Mouse (Mus musculus): ENCODE measurements around the gene Lrfn3. TPM values are rescaled to one million over a fixed set of nuclear protein-coding genes. Genes with fewer than 3 reads are reported as not detected.
A peak's percentile ranks its signal among the peaks of the same experiment; 100 is the strongest.

Lrfn3 gene
- polyA plus RNA-seq, 1 experiment, result 21.3 TPM

DNA sequence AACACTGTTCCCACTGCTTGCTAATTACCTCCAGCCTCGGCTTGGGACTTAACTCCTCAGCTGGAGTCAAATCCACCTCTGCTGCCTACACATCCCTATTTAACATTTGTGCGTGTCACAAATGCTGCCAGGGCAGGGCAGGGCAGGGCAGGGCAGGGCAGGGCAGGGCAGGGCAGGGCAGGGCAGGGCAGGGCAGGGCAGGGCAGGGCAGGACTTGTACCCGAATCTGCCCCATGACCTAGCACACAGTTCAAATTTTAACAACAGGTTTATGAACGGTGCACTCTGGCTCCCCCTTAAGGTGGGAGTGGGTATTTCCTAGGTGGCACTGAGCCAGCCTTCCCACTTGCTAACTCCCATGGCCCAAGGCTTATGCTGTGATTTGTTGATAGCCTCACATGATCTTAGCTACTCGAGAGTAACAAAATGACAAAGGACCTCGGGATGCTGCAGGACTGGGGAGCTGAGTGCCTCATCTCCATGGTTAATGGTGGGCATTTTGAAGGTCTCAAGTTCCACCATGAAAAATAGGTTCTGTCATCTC, 9.2 kb downstream of the Lrfn3 start:
- peak; percentile 81 for TF ChIP-seq CTCF (IDR thresholded peaks at IDR 0.05; ENCODE audit: extremely low read depth, insufficient read depth, low read length)
- TF ChIP-seq POLR2A (IDR thresholded peaks at IDR 0.05; ENCODE audit: extremely low read depth, insufficient read depth, low read length), result no peak
- Histone ChIP-seq H3K4me3 (ENCODE audit: insufficient read depth, low read length) (no peak overlapping the region), H3K4me1 (ENCODE audit: control insufficient read depth, insufficient read depth, low read length) (peaks cover 4% of the 10 kb centered on the region; the same call in 1 of the 2 replicates), H3K27ac (ENCODE audit: insufficient read depth, low read length) (no peak overlapping the region)

DNA sequence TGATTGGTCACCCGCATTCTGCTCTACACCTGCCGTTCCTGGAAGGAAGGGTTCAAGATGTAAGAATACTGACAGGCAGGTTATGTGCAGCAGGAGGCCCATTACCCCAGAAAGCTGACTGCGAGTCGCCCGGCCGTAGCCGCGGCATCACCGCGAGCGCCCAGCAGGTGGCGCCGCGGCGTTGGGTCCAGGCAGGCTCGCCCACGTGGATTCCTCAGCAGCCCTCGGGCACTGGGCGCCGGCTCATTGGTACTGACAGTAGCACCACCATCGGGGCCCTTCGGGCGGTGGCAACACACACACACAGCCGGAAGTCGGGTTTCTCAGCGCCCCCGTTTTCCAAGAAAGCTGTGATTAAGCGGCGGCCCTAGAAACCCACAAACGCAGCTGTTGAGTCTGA, 14.7 kb downstream of the Lrfn3 start:
- no peak overlapping the region for H3K4me3 ChIP-seq (ENCODE audit: insufficient read depth, low read length)
- TF ChIP-seq CTCF (IDR thresholded peaks at IDR 0.05; ENCODE audit: extremely low read depth, insufficient read depth, low read length) (peak; percentile 56; the same call in 1 of the 2 replicates), POLR2A (IDR thresholded peaks at IDR 0.05; ENCODE audit: extremely low read depth, insufficient read depth, low read length) (no peak)
- no peak overlapping the region for H3K27ac ChIP-seq (ENCODE audit: insufficient read depth, low read length)
- peaks cover 6% of the 10 kb centered on the region; the same call in 1 of the 2 replicates for H3K4me1 ChIP-seq (ENCODE audit: control insufficient read depth, insufficient read depth, low read length)

DNA sequence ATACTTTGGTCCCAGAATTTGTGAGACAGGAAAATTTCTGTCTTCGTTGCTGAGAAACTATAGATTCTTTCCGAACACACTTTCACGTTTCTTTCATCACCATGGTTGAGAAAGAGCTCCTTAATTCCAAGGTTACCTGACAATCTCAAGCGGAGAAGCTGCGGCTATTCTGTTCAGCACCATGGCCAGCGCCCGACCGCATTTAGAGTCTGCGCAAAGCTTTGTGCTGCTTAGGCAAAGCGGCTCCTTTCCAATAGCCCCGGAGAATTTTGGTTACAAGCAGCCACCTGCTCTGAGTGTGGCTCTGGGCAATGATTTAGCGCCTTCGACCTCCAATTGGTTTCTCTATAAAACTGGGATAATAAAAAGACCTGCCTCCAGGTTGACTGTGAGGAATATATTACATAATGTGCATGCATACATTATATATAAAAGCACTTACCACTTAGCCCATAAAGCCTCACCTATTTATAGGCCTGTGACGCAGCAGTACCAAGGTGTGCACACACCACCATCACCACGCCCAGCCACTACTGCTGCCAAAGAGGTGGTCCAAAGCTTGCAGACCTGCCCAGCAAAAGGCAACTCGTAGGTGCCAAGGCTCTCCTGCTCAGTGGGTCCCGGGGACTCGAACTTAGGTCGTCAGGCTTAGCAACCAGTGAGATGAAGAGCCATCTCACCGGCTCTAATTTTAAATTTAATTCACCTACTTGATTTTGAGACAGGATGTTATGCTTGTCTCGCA, 15.8 kb downstream of the Lrfn3 start:
- no peak overlapping the region for H3K27ac ChIP-seq (ENCODE audit: insufficient read depth, low read length)
- H3K4me3 ChIP-seq (ENCODE audit: insufficient read depth, low read length), result no peak overlapping the region
- peaks cover 6% of the 10 kb centered on the region; the same call in 1 of the 2 replicates for H3K4me1 ChIP-seq (ENCODE audit: control insufficient read depth, insufficient read depth, low read length)
- TF ChIP-seq POLR2A (IDR thresholded peaks at IDR 0.05; ENCODE audit: extremely low read depth, insufficient read depth, low read length) (no peak), CTCF (IDR thresholded peaks at IDR 0.05; ENCODE audit: extremely low read depth, insufficient read depth, low read length) (no peak)

DNA sequence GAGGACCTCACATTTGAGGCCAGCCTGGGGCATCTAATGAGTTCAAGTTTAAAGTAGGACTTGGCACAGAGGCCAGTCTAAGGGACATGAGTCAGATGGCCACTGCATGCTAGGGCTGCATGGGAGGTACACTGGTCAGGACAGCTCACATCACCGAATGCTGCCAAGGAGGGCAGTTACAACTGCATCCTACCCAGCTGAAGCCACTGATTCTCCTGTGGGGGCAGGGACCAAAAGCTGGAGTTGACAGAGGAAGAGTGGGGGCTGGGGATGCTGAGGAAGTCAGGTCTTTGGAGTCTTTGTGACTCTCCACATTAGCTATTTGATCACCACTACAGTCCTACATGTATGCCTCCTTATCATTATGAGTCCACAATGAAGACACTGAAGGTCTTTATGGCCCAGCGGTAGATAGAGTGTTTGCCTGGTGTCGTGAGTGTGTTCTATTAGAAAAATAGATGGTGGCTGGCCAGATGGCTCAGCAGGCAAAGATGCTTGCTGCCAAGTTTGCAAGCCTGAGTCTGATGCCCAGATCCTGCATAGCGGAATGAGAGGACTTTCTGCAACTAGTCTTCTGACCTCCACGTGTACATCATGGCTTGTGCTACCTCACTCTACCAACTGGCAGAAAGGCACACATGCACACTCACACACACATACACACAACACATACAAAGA, 23.0 kb downstream of the Lrfn3 start:
- no peak overlapping the region for H3K27ac ChIP-seq (ENCODE audit: insufficient read depth, low read length)

DNA sequence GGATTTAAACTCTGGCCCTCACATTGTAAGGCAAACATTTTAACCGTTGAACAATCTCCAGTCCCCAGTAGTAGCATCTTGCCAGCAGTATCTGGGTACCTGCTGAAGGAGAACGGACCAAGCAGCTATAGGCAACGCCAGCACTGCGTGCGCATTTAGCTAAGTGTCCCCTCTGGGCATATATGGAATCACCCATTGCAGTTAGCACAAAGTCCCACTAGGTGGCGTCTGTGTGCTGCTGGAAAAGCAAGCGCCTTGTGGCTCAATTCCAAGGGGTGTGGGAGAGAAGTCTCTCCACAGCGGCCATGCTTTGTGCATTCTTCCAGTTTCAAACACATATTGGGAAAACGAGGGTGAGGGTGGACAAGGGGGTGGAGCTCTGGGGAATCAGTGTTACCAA, 26.2 kb downstream of the Lrfn3 start:
- Histone ChIP-seq H3K4me1 (ENCODE audit: control insufficient read depth, insufficient read depth, low read length) (peaks cover 5% of the 10 kb centered on the region), H3K4me3 (ENCODE audit: insufficient read depth, low read length) (no peak overlapping the region), H3K27ac (ENCODE audit: insufficient read depth, low read length) (no peak overlapping the region)
- TF ChIP-seq CTCF (IDR thresholded peaks at IDR 0.05; ENCODE audit: extremely low read depth, insufficient read depth, low read length) (peak; percentile 96), POLR2A (IDR thresholded peaks at IDR 0.05; ENCODE audit: extremely low read depth, insufficient read depth, low read length) (no peak)

More for the DNA sequence above, 23.0 kb downstream of the Lrfn3 start:
- Histone ChIP-seq H3K4me3 (ENCODE audit: insufficient read depth, low read length) (no peak overlapping the region), H3K4me1 (ENCODE audit: control insufficient read depth, insufficient read depth, low read length) (no peaks in the 10 kb centered on the region)
- TF ChIP-seq CTCF (IDR thresholded peaks at IDR 0.05; ENCODE audit: extremely low read depth, insufficient read depth, low read length), result no peak
- no peak for TF ChIP-seq POLR2A (IDR thresholded peaks at IDR 0.05; ENCODE audit: extremely low read depth, insufficient read depth, low read length)

DNA sequence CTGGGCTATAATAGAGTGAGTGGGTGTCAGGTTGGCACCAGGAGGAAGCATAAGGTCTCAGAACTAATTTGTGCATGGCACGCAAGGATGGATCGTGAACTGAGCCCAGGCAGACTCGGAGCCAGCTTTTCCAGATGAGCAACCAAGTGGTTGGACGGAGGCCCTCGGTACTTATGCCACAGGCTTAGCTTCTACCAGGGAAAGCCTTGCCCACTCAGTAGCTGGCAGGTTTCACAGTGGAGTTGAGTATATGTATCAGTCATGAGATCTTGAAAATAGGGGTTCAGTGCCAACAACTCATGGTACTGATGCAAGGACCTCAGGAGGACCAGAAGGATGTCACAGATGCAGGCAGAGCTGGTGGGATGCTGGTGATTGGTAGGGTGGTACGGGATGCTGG, 26.9 kb downstream of the Lrfn3 start:
- TF ChIP-seq CTCF (IDR thresholded peaks at IDR 0.05; ENCODE audit: extremely low read depth, insufficient read depth, low read length) (no peak), POLR2A (IDR thresholded peaks at IDR 0.05; ENCODE audit: extremely low read depth, insufficient read depth, low read length) (no peak)
- H3K4me3 ChIP-seq (ENCODE audit: insufficient read depth, low read length), result no peak overlapping the region
- H3K27ac ChIP-seq (ENCODE audit: insufficient read depth, low read length), result no peak overlapping the region
- peaks cover 5% of the 10 kb centered on the region for H3K4me1 ChIP-seq (ENCODE audit: control insufficient read depth, insufficient read depth, low read length)

DNA sequence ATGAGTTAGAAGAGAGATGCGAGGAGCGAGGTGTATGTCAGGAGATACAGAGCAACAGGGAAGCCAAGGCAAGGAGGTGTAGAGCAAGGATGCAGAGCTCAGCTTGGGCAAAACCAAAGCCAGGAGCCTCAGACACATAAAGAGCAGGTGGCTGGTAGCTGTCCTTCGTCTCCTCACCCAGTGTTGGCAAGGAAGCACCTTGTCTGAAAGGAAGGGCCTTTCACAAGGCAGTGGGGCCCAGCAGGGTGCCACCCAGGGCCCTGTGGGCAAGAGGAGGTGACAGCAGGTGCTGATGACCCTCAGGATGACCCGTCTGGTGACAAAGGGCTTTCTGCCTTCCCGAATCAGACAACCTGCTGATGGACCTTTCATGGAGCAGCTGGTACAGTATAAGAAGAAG, 28.0 kb downstream of the Lrfn3 start:
- H3K27ac ChIP-seq (ENCODE audit: insufficient read depth, low read length), result no peak overlapping the region
- TF ChIP-seq POLR2A (IDR thresholded peaks at IDR 0.05; ENCODE audit: extremely low read depth, insufficient read depth, low read length) (no peak), CTCF (IDR thresholded peaks at IDR 0.05; ENCODE audit: extremely low read depth, insufficient read depth, low read length) (no peak)
- peaks cover 5% of the 10 kb centered on the region for H3K4me1 ChIP-seq (ENCODE audit: control insufficient read depth, insufficient read depth, low read length)
- H3K4me3 ChIP-seq (ENCODE audit: insufficient read depth, low read length), result no peak overlapping the region

DNA sequence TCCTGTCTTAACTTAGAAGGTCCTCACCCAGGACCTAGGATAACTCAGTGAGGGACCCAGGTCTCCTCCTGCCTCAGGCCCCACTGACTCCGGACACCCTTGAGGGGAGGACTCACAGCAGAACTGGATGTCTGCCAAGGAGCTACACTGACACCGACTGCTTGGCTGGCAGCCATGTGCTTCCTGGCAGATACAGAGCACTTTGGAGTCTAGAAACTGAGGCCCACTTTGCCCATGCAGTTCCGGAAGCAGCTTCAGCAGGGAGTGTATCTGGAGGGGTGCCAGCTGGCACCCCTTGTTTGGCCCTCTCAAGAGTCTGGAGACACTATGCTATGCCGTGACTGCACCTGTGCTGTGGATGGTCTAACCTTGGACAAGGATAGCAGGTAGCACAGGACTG, 29.1 kb downstream of the Lrfn3 start:
- H3K27ac ChIP-seq (ENCODE audit: insufficient read depth, low read length), result peak overlapping the region; percentile 47; the same call in 1 of the 2 replicates
- no peak for TF ChIP-seq POLR2A (IDR thresholded peaks at IDR 0.05; ENCODE audit: extremely low read depth, insufficient read depth, low read length)
- no peak for TF ChIP-seq CTCF (IDR thresholded peaks at IDR 0.05; ENCODE audit: extremely low read depth, insufficient read depth, low read length)
- no peak overlapping the region for H3K4me3 ChIP-seq (ENCODE audit: insufficient read depth, low read length)
- peaks cover 5% of the 10 kb centered on the region for H3K4me1 ChIP-seq (ENCODE audit: control insufficient read depth, insufficient read depth, low read length)

DNA sequence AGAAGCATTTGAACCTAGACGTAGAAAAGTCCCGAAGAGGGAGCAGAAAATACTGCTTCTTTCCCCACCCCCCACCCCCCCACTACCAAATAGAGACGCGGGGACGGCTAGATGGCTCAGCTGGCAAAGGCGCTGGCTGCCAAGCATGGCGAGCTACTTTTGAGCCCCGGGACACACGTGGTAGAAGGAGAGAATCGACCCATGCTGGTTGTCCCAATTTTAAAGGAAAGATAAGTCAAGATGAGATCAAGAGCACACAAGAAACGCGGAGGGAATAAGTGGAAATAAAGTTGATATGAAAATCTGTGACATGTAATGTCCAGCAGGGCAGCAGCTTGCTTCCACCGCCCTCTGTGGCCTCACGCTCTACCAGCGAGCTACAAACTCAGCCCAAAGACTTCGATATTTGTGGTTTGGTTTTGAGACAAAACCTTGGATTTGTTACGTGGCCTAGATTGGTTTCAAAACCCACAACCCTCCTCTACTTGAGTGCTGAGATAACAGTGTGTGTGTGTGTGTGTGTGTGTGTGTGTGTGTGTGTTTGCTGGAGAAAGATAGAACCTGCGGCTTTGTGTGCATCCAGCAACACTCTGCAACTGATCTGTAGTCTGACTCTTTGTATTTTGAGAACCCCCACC, 29.8 kb downstream of the Lrfn3 start:
- H3K27ac ChIP-seq (ENCODE audit: insufficient read depth, low read length), result no peak overlapping the region
- TF ChIP-seq CTCF (IDR thresholded peaks at IDR 0.05; ENCODE audit: extremely low read depth, insufficient read depth, low read length) (no peak), POLR2A (IDR thresholded peaks at IDR 0.05; ENCODE audit: extremely low read depth, insufficient read depth, low read length) (no peak)
- peaks cover 5% of the 10 kb centered on the region for H3K4me1 ChIP-seq (ENCODE audit: control insufficient read depth, insufficient read depth, low read length)
- H3K4me3 ChIP-seq (ENCODE audit: insufficient read depth, low read length), result peak overlapping the region; percentile 34; the same call in 1 of the 2 replicates
